Mouse (Mus musculus): ENCODE results near the gene Etv6.

DNA sequence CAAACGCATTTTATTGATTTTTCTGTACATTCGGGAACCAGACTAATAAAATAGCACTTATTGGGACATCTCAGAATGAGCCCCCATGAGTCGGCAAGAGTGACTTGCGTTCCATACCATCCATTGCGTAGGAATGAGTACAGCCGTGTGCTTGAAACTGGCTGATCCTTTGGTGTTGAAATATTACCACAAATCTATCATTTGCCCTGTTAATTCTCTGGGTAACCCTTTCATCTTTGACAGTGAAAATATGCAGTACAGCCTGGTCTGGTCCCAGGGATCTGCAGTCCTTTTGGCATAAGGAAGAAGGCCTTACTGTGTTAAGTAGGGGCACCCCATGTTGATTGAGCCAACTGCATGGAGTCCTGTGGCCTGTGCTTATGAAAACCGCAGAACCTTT, 5.8 kb downstream of the Etv6 start:
- TF ChIP-seq CTCF (IDR thresholded peaks at IDR 0.05; ENCODE audit: low read depth): no peak
- no peak for TF ChIP-seq EP300 (IDR thresholded peaks at IDR 0.05; ENCODE audit: low read depth)

All from heart, postnatal 0 days (tissue).